ENCODE assay signal across 35 mouse cellular contexts in the genomic region with DNA sequence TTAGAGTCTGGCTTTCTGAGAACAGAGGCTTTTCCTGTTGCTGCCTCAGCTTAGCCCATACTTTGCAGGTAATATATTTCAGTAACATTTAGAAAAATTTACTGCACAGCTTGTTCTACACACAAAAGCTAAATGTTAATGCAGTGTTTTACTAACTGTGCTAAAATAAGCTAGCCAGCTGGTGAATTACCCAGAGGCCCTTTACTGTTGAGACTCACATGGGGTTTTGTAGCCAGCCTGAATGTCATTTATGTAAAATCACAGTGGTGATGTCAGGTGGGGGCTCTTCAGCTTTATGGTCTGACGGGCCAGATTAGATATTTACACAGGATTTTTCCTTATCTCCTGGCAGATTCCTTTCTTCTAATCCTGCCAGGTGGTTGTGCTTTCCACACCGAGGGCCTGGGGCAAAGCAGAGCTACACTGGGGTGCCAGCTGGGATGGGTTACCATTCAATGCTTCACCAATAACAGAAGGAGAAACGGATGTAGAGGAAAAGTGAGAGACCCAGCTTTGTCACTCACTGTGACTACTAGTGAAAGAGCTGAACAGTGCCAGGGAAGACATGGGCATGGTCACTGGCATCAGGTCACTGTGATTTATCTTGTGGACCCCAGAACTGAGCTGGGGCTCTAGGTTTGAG. TPM values are rescaled to one million over a fixed set of nuclear protein-coding genes. Genes with fewer than 3 reads are reported as not detected.
DNase-seq lines count a peak whose midpoint lies in the region; ATAC-seq and TF ChIP-seq lines count a peak whose summit lies in the region.
"Had no signal": no experiment of that assay in that cellular context is flagged by ENCODE, and none has a peak within 500 bp of the region (broad histone marks: within the 10 kb centered on the region; RNA-seq: fewer than 3 reads in every experiment).

No protein-coding gene starts in this region.

- H3K4me1 ChIP-seq in neural tube, embryonic 14.5 days (ENCODE audit: control insufficient read depth, insufficient read depth, low read length) = no peaks in the 10 kb centered on the region
- H3K4me1 ChIP-seq in neural tube, embryonic 15.5 days = no peaks in the 10 kb centered on the region
- H3K4me1 ChIP-seq in cortical plate, adult 2 months (ENCODE audit: control insufficient read depth, insufficient read depth, low read length) = no peaks in the 10 kb centered on the region
- H3K4me1 ChIP-seq: embryonic facial prominence, embryonic 15.5 days; heart, embryonic 10.5 days; limb, embryonic 10.5 days; liver, embryonic 15.5 days; lung, embryonic 15.5 days; megakaryocyte, embryonic 14.5 days; midbrain, embryonic 13.5 days; neural tube, embryonic 12.5 days had no signal

- TF ChIP-seq CTCF in layer of hippocampus, adult 2 months (conservative IDR thresholded peaks at IDR 0.05) = no peak
- no peak for TF ChIP-seq CTCF in cortical plate, adult 2 months (IDR thresholded peaks at IDR 0.05; ENCODE audit: extremely low read depth, insufficient read depth, low read length)

- no peak overlapping the region for H3K9ac ChIP-seq in neural tube, embryonic 14.5 days (replicated peaks; ENCODE audit: low read depth, low read length)
- no peak overlapping the region for H3K9ac ChIP-seq in neural tube, embryonic 15.5 days (replicated peaks)
- H3K9ac ChIP-seq: embryonic facial prominence, embryonic 15.5 days; hindbrain, embryonic 14.5 days; liver, embryonic 15.5 days; lung, embryonic 15.5 days; midbrain, embryonic 13.5 days; neural tube, embryonic 12.5 days had no signal

- no peaks in the 10 kb centered on the region for H3K36me3 ChIP-seq in neural tube, embryonic 14.5 days (ENCODE audit: control insufficient read depth, insufficient read depth, low read length)
- no peaks in the 10 kb centered on the region for H3K36me3 ChIP-seq in neural tube, embryonic 15.5 days
- H3K36me3 ChIP-seq: embryonic facial prominence, embryonic 15.5 days; heart, embryonic 10.5 days; limb, embryonic 10.5 days; liver, embryonic 15.5 days; lung, embryonic 15.5 days; midbrain, embryonic 13.5 days; neural tube, embryonic 12.5 days had no signal

- no peaks in the 10 kb centered on the region for H3K27me3 ChIP-seq in neural tube, embryonic 14.5 days (ENCODE audit: control insufficient read depth, insufficient read depth, low read length)
- H3K27me3 ChIP-seq in neural tube, embryonic 15.5 days (replicated peaks) = no peaks in the 10 kb centered on the region
- H3K27me3 ChIP-seq: embryonic facial prominence, embryonic 15.5 days; liver, embryonic 15.5 days; lung, embryonic 15.5 days; megakaryocyte, embryonic 14.5 days; midbrain, embryonic 13.5 days; neural tube, embryonic 12.5 days had no signal

- 50% methylated on average over 3 of the region's 3 CpGs for WGBS in neural tube, embryonic 14.5 days
- WGBS in neural tube, embryonic 15.5 days = 37% methylated on average over 3 of the region's 3 CpGs

- H3K4me3 ChIP-seq in layer of hippocampus, adult 2 months = no peak overlapping the region
- no peak overlapping the region for H3K4me3 ChIP-seq in neural tube, embryonic 14.5 days (ENCODE audit: low read depth, low read length)
- H3K4me3 ChIP-seq in neural tube, embryonic 15.5 days (replicated peaks) = no peak overlapping the region
- no peak overlapping the region for H3K4me3 ChIP-seq in cortical plate, adult 2 months (ENCODE audit: insufficient read depth, low read length)
- H3K4me3 ChIP-seq: embryonic facial prominence, embryonic 15.5 days; gastrocnemius, adult 2 months; heart, embryonic 10.5 days; limb, embryonic 10.5 days; liver, embryonic 15.5 days; lung, embryonic 15.5 days; megakaryocyte, embryonic 14.5 days; midbrain, embryonic 13.5 days; neural tube, embryonic 12.5 days had no signal

- no peak overlapping the region for H3K27ac ChIP-seq in layer of hippocampus, adult 2 months
- no peak overlapping the region for H3K27ac ChIP-seq in neural tube, embryonic 14.5 days (ENCODE audit: low read depth, low read length)
- H3K27ac ChIP-seq in neural tube, embryonic 15.5 days (replicated peaks) = no peak overlapping the region
- H3K27ac ChIP-seq in cortical plate, adult 2 months (ENCODE audit: insufficient read depth, low read length) = peak overlapping the region; percentile 71; the same call in 1 of the 2 replicates
- H3K27ac ChIP-seq: embryonic facial prominence, embryonic 15.5 days; gastrocnemius, adult 2 months; heart, embryonic 10.5 days; hindbrain, embryonic 14.5 days; limb, embryonic 10.5 days; liver, embryonic 15.5 days; lung, embryonic 15.5 days; midbrain, embryonic 13.5 days; neural tube, embryonic 12.5 days had no signal

- ATAC-seq in neural tube, embryonic 14.5 days (ENCODE audit: low read depth) = peak; percentile 38; the same call in 1 of the 2 replicates
- ATAC-seq in neural tube, embryonic 15.5 days (ENCODE audit: low FRiP score) = no peak
- ATAC-seq: inflammation-experienced regulatory T-cells, adult 6 months; midbrain, embryonic 13.5 days had no signal

- H3K4me2 ChIP-seq in neural tube, embryonic 14.5 days (ENCODE audit: low read depth, low read length) = no peak overlapping the region
- H3K4me2 ChIP-seq in neural tube, embryonic 15.5 days = no peak overlapping the region
- H3K4me2 ChIP-seq: embryonic facial prominence, embryonic 15.5 days; hindbrain, embryonic 14.5 days; liver, embryonic 15.5 days; lung, embryonic 15.5 days; midbrain, embryonic 13.5 days; neural tube, embryonic 12.5 days had no signal

- no peaks in the 10 kb centered on the region for H3K9me3 ChIP-seq in neural tube, embryonic 14.5 days (ENCODE audit: control insufficient read depth, low read length)
- no peaks in the 10 kb centered on the region for H3K9me3 ChIP-seq in neural tube, embryonic 15.5 days (replicated peaks)
- H3K9me3 ChIP-seq: embryonic facial prominence, embryonic 15.5 days; heart, embryonic 10.5 days; limb, embryonic 10.5 days; liver, embryonic 15.5 days; lung, embryonic 15.5 days; midbrain, embryonic 13.5 days; neural tube, embryonic 12.5 days had no signal

- TF ChIP-seq POLR2A in cortical plate, adult 2 months (IDR thresholded peaks at IDR 0.05; ENCODE audit: extremely low read depth, insufficient read depth, low read length) = no peak

- DNase-seq in layer of hippocampus, adult 2 months (ENCODE audit: low spot score in 2 of 2) = peak; percentile 11 to 14
- no peak for DNase-seq in layer of hippocampus, adult 9-10 months (ENCODE audit: low spot score)
- peak; percentile 4 for DNase-seq in right cerebral cortex, postnatal 25 days
- no peak for DNase-seq in heart, adult 9 months (ENCODE audit: low spot score in 2 of 2)
- DNase-seq: adrenal gland, adult 2 months; cerebellum, adult 8-10 months; cerebellum, postnatal 36 days; gastrocnemius, adult 2 months; heart, postnatal 4 days; kidney, adult 18-20 months; kidney, postnatal 4 days; liver; lung, postnatal 36 days had no signal

RNA-seq across cellular contexts. Expression of a gene that starts 48.8 kb away (rescaled TPM):
- not detected for total RNA-seq in layer of hippocampus, adult 2 months (2021)
- polyA plus RNA-seq in neural tube, embryonic 14.5 days (2014; fragmentation: Nextera tagmentation; extraction: Ambion mirVana) = not detected in 2 replicates
- polyA plus RNA-seq in neural tube, embryonic 15.5 days (2015; fragmentation: Nextera tagmentation; extraction: Ambion mirVana) = not detected in 2 replicates
- polyA plus RNA-seq in cortical plate, adult 2 months (2012; rRNA removed) = not detected in 2 replicates
- total RNA-seq: adrenal gland, adult 2 months; gastrocnemius, adult 2 months; gastrocnemius, postnatal 4 days; heart, postnatal 4 days; layer of hippocampus, postnatal 14 days; MEL had no signal
- polyA plus RNA-seq: adrenal gland, adult 2 months; C2C12; embryonic facial prominence, embryonic 15.5 days; heart, embryonic 10.5 days; heart, embryonic 16.5 days; hindbrain, embryonic 14.5 days; inflammation-experienced regulatory T-cells, adult 6 months; kidney, embryonic 16.5 days; limb, embryonic 10.5 days; liver, embryonic 15.5 days; lung, embryonic 15.5 days; midbrain, embryonic 13.5 days; neural tube, embryonic 12.5 days; stomach, embryonic 16.5 days; thymus, postnatal 0 days; urinary bladder, adult 2 months had no signal

Comparison
In these comparisons a context has a peak if more than half of its experiments do, and no peak if none do; other contexts are left out.
1. DNase-seq: peak in layer of hippocampus, adult 2 months (2 of 2) and right cerebral cortex, postnatal 25 days (single experiment); none in layer of hippocampus, adult 9-10 months (single experiment) and heart, adult 9 months (0 of 2).